Mouse (Mus musculus): ENCODE measurements around the gene Gys1. TPM values are rescaled to one million over a fixed set of nuclear protein-coding genes. Genes with fewer than 3 reads are reported as not detected.

Gene Gys1
- polyA plus RNA-seq, 1 experiment from 2014 or later, result 23.4 TPM

DNA sequence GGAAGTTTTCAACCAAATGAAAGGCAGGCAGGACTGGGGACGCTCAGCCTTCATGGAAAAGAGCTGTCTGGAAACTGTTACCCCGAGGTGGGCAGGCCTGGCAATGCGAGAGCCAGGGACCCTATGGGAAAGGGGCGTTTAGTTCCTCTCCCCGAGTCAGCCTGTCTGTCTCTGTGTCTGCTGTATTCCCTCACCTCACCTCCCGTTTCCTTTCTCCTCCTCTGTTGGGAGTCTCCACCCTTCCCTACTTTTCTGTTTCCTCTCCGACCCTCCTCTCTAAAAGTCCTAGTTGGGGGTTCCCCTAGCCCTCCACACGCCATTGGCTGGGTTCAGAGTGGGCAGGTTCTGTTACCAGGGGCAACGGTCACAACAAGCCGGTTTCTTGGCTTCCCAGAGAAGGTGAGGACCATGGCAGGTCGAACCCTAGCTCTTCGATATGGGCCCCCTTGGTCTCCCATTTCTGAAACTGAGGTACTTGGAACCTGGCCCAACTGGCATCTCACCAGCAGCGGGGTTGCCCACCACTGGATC is 16.6 kb upstream of the Gys1 start:
- Histone ChIP-seq H3K9me3 (no peaks in the 10 kb centered on the region), H3K4me1 (replicated peaks) (peaks cover 17% of the 10 kb centered on the region), H3K4me3 (replicated peaks) (no peak overlapping the region), H3K36me3 (peaks cover 27% of the 10 kb centered on the region), H3K27me3 (peaks cover 87% of the 10 kb centered on the region), H3K4me2 (replicated peaks) (no peak overlapping the region), H3K9ac (replicated peaks) (no peak overlapping the region), H3K27ac (no peak overlapping the region)
- WGBS, result 12% methylated on average over 13 of the region's 13 CpGs
- ATAC-seq, result no peak

DNA sequence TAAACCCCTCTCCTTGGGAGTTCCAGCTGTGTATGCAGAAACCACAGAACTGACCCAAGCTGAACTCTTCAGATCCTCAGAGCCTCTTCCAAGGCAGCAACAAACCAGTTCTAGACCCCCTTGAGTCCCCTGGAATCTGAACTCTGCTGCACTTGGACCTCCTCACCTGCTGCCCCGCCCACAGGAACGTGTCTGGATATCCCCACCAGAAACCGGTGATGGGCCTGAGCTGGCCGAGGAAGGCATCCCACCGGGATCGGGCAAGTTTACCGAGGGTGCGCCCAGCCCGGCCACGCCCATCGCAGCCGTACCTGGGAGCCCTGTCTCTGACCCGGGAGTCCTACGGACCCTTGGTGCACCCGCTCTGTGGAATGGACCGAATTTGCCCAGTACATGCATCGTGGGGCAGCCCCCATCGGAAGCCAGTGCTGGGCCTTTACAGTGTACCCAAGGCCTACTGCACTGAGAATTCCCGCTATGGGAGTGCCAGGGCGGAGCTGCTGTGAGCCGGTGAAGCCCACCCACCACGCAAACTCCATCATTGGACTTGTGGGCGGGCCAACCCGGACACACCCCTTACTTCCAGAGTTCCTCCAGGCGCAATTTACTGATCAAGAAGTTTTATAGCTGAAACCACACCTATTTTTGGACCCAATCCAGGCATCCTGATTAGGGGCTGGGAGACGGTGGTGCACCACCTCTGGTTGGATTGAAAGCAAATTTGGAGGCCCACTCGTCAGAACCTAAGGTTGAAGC is 14.6 kb upstream of the Gys1 start:
- Histone ChIP-seq H3K4me3 (replicated peaks) (no peak overlapping the region), H3K4me2 (replicated peaks) (no peak overlapping the region), H3K36me3 (peaks cover 48% of the 10 kb centered on the region), H3K4me1 (replicated peaks) (peaks cover 4% of the 10 kb centered on the region; the same call in 1 of the 2 replicates), H3K9ac (replicated peaks) (no peak overlapping the region), H3K27ac (no peak overlapping the region), H3K9me3 (no peaks in the 10 kb centered on the region), H3K27me3 (peaks cover 67% of the 10 kb centered on the region)
- WGBS, result 16% methylated on average over 27 of the region's 27 CpGs
- ATAC-seq, result no peak

DNA sequence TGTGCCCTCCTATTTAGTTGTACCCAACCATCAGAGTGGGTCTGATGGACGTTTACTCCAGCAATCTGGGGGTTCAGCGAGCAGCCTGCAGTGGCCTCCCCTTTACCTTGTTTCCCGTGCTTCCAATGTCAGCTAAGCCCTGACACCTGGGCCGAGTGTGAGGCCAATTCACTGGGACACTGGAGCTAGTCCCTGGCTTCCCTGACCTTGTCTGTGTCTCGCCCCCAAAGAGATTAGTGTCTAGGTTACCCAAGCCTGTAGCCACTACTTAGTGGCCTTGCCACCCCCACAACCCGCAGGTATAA is 14.1 kb upstream of the Gys1 start, which contains the start of gene Lhb:
TSS of gene Lhb (plus strand) at position 206 of the 305 bp plus-strand sequence.
- WGBS, result 67% methylated on average over 6 of the region's 6 CpGs
- no peak within 1 kb of the TSS for H3K4me2 ChIP-seq (replicated peaks)
- H3K9ac ChIP-seq (replicated peaks), result no peak within 1 kb of the TSS
- peaks cover 53% of the 10 kb centered on the region for H3K36me3 ChIP-seq
- no peak for ATAC-seq
- peaks cover 62% of the 10 kb centered on the region for H3K27me3 ChIP-seq
- H3K4me3 ChIP-seq (replicated peaks), result no peak within 1 kb of the TSS
- no peak within 1 kb of the TSS for H3K27ac ChIP-seq
- peaks cover 2% of the 10 kb centered on the region; the same call in 1 of the 2 replicates for H3K4me1 ChIP-seq (replicated peaks)
- no peaks in the 10 kb centered on the region for H3K9me3 ChIP-seq

DNA sequence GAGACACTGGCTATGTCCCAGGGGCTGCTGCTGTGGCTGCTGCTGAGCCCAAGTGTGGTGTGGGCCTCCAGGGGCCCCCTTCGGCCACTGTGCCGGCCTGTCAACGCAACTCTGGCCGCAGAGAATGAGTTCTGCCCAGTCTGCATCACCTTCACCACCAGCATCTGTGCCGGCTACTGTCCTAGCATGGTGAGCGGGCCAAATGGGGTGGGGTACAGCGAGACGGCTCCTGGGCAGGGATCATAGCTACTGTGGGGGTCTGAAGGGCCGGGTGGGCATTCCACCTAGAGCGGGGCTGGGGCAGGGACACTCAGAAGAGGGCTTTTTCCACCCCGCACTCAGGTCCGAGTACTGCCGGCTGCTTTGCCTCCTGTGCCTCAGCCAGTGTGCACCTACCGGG is 13.4 kb upstream of the Gys1 start:
- WGBS, result 88% methylated on average over 14 of the region's 14 CpGs
- peaks cover 56% of the 10 kb centered on the region for H3K27me3 ChIP-seq
- no peak overlapping the region for H3K4me3 ChIP-seq (replicated peaks)
- no peaks in the 10 kb centered on the region for H3K9me3 ChIP-seq
- no peak for ATAC-seq
- H3K9ac ChIP-seq (replicated peaks), result no peak overlapping the region
- peaks cover 57% of the 10 kb centered on the region for H3K36me3 ChIP-seq
- no peaks in the 10 kb centered on the region for H3K4me1 ChIP-seq (replicated peaks)
- H3K27ac ChIP-seq, result no peak overlapping the region
- H3K4me2 ChIP-seq (replicated peaks), result no peak overlapping the region

DNA sequence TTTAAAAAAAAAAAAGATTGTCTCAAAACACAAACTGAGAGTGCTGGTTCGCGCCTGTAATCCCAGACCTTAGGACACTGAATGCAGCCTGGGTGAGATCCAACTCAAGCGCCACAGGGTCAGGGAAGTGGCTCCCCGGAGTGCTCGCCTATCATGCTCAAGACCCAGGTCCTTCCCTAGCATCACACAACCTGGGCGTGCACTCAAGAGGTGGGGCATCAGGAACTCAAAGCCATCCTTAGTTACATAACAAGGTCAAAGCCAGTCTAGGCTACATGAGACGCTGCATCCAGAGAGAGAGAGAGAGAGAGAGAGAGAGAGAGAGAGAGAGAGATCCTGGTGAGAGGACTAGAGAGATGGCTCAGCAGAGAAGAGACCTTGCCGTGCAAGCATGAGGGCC is 8.1 kb upstream of the Gys1 start:
- Histone ChIP-seq H3K27me3 (peaks cover 2% of the 10 kb centered on the region; the same call in 1 of the 2 replicates), H3K36me3 (peaks cover 93% of the 10 kb centered on the region), H3K4me3 (replicated peaks) (no peak overlapping the region), H3K9ac (replicated peaks) (no peak overlapping the region), H3K27ac (no peak overlapping the region), H3K9me3 (no peaks in the 10 kb centered on the region), H3K4me2 (replicated peaks) (no peak overlapping the region), H3K4me1 (replicated peaks) (no peaks in the 10 kb centered on the region)
- WGBS, result 95% methylated on average over 8 of the region's 8 CpGs
- ATAC-seq, result no peak

DNA sequence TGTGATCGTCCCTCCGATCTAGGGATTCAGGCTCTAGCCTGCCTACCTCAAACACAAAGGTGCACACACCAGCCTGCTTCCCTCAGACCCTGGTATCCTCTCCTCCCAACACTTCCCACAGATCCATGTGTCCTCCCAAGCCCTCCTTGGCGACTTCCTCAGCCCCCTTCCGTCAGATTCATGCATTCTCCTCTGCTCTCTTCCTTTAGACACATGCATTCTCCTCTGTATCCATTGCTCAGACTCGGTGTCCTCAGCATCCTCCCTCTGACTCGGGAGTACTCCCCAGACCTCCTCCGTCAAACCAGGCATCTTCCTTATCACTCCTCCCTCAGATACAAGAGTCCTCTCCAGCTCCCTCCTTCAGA is 825 bp upstream of the Gys1 start:
- ATAC-seq, result no peak
- Histone ChIP-seq H3K4me2 (replicated peaks) (peak overlapping the region; percentile 99), H3K27ac (peak overlapping the region; percentile 94), H3K9me3 (no peaks in the 10 kb centered on the region), H3K9ac (replicated peaks) (peak overlapping the region; percentile 92), H3K4me3 (replicated peaks) (peak overlapping the region; percentile 95), H3K36me3 (peaks cover 33% of the 10 kb centered on the region), H3K4me1 (replicated peaks) (peaks cover 47% of the 10 kb centered on the region), H3K27me3 (no peaks in the 10 kb centered on the region)
- WGBS, result under 1% methylated on average over 7 of the region's 7 CpGs

DNA sequence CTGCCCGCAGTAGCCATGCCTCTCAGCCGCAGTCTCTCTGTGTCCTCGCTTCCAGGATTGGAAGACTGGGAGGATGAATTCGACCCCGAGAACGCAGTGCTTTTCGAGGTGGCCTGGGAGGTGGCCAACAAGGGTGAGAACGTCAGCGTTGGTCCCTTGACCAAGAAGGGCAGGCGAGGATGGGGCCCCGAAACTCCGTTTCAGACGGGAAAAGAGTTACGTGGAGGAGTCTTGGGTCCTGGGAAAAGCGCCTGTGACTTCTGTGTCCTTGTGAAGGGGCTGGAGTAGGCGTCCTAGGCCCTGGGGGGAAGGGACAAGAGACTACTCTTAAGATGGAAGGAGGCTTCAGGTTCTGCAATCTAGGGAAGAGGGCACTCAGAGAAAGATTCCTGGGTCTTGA is 394 bp downstream of the Gys1 start:
- H3K9ac ChIP-seq (replicated peaks), result peak overlapping the region; percentile 79
- H3K4me3 ChIP-seq (replicated peaks), result peak overlapping the region; percentile 95
- WGBS, result 1% methylated on average over 16 of the region's 16 CpGs
- H3K36me3 ChIP-seq, result peaks cover 24% of the 10 kb centered on the region
- ATAC-seq, result no peak
- H3K4me2 ChIP-seq (replicated peaks), result peak overlapping the region; percentile 99
- peak overlapping the region; percentile 35; the same call in 1 of the 2 replicates for H3K27ac ChIP-seq
- H3K27me3 ChIP-seq, result no peaks in the 10 kb centered on the region
- H3K4me1 ChIP-seq (replicated peaks), result peaks cover 47% of the 10 kb centered on the region
- H3K9me3 ChIP-seq, result no peaks in the 10 kb centered on the region

DNA sequence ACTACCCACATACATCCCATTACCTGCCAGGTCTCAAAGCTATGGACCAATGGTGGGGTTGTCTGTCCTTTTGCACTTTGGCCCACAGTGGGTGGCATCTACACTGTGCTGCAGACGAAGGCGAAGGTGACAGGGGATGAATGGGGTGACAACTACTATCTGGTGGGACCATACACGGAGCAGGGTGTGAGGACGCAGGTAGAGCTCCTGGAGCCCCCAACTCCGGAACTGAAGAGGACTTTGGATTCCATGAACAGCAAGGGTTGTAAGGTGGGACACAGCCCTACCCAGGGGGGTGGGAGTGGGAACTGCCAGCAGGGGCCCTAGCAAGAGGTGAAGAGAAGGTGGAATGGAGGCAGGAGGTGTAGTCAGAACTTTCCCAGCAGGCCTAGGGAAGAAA is 1.8 kb downstream of the Gys1 start:
- no peak for ATAC-seq
- 93% methylated on average over 5 of the region's 5 CpGs for WGBS
- no peak overlapping the region; the same call in 1 of the 2 replicates for H3K4me2 ChIP-seq (replicated peaks)

DNA sequence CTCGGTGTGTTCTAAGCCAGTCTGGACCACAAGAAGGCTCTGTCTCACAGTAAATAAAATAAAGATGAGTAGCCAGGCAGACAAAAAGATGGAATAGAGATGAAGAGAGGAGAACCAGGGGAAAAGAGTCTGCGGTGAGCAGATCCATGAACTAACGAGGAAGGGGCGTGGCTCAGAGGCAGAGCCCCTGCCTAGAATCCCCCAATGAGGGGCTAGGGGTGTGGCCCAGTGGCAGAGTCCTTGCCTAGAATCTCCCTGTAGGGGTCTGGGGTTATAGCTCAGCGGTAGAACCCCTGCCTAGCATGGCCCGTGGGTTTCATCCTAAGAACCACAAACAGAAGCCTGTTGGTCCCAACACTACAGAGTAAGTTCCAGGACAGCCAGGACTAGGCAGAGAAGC is 2.4 kb downstream of the Gys1 start:
- no peaks in the 10 kb centered on the region for H3K27me3 ChIP-seq
- no peak overlapping the region for H3K27ac ChIP-seq

More for the DNA sequence above, 1.8 kb downstream of the Gys1 start:
- Histone ChIP-seq H3K9ac (replicated peaks) (0 out of 2 replicates have a peak overlapping the region, but pooled peaks have one; percentile 6), H3K4me1 (replicated peaks) (peaks cover 47% of the 10 kb centered on the region), H3K9me3 (no peaks in the 10 kb centered on the region), H3K36me3 (peaks cover 15% of the 10 kb centered on the region), H3K27me3 (no peaks in the 10 kb centered on the region), H3K27ac (no peak overlapping the region), H3K4me3 (replicated peaks) (no peak overlapping the region)

DNA sequence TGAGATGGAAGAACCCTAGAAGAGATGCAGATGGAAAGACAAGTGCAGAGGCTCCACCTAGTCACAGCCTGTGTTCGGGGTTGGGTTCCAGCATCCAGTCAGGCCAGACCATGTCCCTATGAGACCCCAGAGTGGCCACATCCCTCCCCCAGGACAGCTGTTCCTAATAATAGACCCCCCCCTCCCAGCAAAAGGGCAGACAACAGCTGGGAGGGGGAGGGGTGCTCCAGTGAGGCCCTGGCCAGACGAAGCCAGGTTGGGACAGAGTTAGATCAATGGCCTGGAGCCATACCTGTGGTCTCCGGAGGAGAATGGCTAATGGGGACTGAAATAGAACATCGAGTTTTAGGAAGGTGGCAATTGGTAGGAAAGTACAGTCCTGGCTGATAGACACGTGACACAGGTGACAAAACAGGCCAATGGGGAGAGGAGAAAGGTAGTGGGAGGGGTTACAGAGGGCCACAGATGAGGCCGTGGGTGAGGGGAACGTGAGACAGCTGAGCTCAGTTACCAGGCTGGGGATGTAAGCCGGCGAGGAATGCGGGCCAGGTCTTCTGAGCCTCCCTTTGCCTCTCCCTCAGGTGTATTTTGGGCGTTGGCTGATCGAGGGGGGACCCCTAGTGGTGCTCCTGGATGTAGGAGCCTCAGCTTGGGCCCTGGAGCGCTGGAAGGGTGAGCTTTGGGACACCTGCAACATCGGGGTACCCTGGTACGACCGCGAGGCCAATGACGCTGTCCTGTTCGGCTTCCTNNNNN is 3.1 kb downstream of the Gys1 start, which contains the start of gene Ruvbl2:
TSS of gene Ruvbl2 (minus strand) at position 576 of the 756 bp plus-strand sequence.
- Histone ChIP-seq H3K27ac (no peak within 1 kb of the TSS), H3K9me3 (no peaks in the 10 kb centered on the region), H3K4me2 (replicated peaks) (no peak within 1 kb of the TSS), H3K4me3 (replicated peaks) (no peak within 1 kb of the TSS), H3K27me3 (no peaks in the 10 kb centered on the region), H3K4me1 (replicated peaks) (peaks cover 44% of the 10 kb centered on the region), H3K9ac (replicated peaks) (no peak within 1 kb of the TSS), H3K36me3 (peaks cover 17% of the 10 kb centered on the region)
- 21% methylated on average over 19 of the region's 19 CpGs for WGBS
- ATAC-seq, result no peak

More for the DNA sequence above, 2.4 kb downstream of the Gys1 start:
- Histone ChIP-seq H3K9ac (replicated peaks) (no peak overlapping the region), H3K36me3 (peaks cover 13% of the 10 kb centered on the region), H3K4me2 (replicated peaks) (no peak overlapping the region), H3K4me1 (replicated peaks) (peaks cover 47% of the 10 kb centered on the region), H3K4me3 (replicated peaks) (no peak overlapping the region), H3K9me3 (no peaks in the 10 kb centered on the region)
- no peak for ATAC-seq
- WGBS, result 30% methylated on average over 6 of the region's 6 CpGs

DNA sequence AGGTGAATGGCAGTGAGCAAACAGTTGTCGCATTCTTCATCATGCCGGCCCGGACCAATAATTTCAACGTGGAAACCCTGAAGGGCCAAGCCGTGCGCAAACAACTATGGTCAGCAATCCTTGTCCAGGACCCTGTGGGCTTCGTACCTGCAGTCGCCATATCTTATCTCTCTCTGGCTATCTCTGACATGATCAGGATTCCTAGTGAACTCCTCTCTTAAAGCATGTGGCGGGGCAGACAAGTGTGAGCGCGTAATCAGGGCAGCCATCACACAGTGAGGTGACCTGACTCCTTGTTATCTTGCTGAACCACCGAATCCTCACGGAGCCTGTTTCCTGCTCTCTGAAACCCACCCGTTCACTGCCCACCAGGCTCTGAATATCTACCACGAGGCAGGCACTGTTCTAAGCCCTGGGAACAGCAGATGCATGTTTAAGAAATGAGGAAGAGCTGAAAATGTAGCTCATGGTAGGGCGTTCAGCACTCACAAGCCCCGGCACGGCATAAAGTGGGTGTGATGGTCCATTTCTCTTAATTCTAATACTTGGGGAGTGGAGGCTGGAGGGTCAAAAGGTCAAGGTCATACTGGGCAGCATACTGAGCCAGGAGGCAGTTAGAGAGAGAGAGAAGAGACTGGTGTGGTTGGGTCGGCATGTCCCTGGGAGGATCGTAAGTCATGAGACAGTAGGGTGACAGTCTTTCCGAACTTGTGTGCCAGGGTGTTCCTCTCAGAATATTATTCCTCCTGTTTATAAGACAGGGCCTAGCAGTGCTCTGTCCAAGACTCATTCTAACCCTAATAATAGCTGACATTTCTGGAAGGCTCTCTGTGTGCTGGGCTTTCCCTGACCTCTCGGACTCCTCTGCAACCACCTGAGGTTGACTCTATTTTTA is 9.1 kb downstream of the Gys1 start:
- H3K36me3 ChIP-seq, result peaks cover 59% of the 10 kb centered on the region
- H3K4me2 ChIP-seq (replicated peaks), result no peak overlapping the region
- H3K4me1 ChIP-seq (replicated peaks), result no peaks in the 10 kb centered on the region
- ATAC-seq, result no peak
- no peaks in the 10 kb centered on the region for H3K9me3 ChIP-seq
- no peak overlapping the region for H3K4me3 ChIP-seq (replicated peaks)
- no peaks in the 10 kb centered on the region for H3K27me3 ChIP-seq
- H3K9ac ChIP-seq (replicated peaks), result no peak overlapping the region
- WGBS, result 90% methylated on average over 22 of the region's 22 CpGs
- H3K27ac ChIP-seq, result no peak overlapping the region
